Mouse (Mus musculus) heart, adult 2 months (tissue): Measurements from ENCODE around the gene Olfr370.

Source experiments
- CTCF ChIP-seq: fragments of 200-600 bp; IDR thresholded peaks from 2 replicates; pipeline ENCODE4 v1.8.1; 2022; ENCODE audit warnings: antibody characterized with exemption, mild to moderate bottlenecking, moderate library complexity
- POLR2A ChIP-seq: fragments of 200-500 bp; IDR thresholded peaks from 2 replicates; pipeline ENCODE4 v1.6.1; 2011; ENCODE audit warnings: mild to moderate bottlenecking, low read depth, low read length, control low read depth; ENCODE audit not compliant: insufficient read depth

- no peak for TF ChIP-seq CTCF
- no peak for TF ChIP-seq POLR2A
Observed at GRCm38 (mm10) chr8:83534802-83535201, 778 bp upstream of the Olfr370 start.
